Mouse (Mus musculus): ENCODE data around the gene Gpr142. TPM values are rescaled to one million over a fixed set of nuclear protein-coding genes. Genes with fewer than 3 reads are reported as not detected.

The Gpr142 gene
- polyA plus RNA-seq, 1 experiment, result 0.10 TPM

DNA sequence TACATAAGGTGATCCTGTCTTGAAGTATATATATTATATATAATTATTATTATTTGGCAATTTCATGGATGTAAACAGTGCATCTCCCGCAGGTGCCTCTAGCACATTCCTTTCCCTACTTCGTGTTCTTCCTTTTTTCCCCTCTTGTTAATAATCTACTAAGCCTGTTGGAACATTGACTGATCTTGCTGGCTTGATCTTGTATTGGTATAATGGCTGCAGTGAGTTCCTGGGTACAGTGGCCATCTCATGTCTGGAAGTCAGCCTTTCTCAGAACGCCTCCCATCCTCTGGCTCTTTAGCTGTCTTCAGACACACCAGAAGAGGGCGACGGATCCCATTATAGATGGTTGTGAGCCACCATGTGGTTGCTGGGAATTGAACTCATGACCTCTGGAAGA is 57.4 kb downstream of the Gpr142 start:
- H3K36me3 ChIP-seq (ENCODE audit: control insufficient read depth, insufficient read depth, low read length), result no peaks in the 10 kb centered on the region
- 74% methylated on average over 5 of the region's 5 CpGs for WGBS
- TF ChIP-seq POLR2A (IDR thresholded peaks at IDR 0.05; ENCODE audit: low read depth, low read length) (no peak), CTCF (IDR thresholded peaks at IDR 0.05; ENCODE audit: extremely low read depth, insufficient read length, insufficient replicate concordance, low read depth, low read length) (no peak)
- no peak overlapping the region for H3K27ac ChIP-seq (ENCODE audit: insufficient read depth, low read depth, low read length)
- no peak overlapping the region for H3K4me3 ChIP-seq (ENCODE audit: low read depth, low read length)
- peaks cover 7% of the 10 kb centered on the region for H3K4me1 ChIP-seq (ENCODE audit: control insufficient read depth, insufficient read depth, insufficient read length, low read length)
- peaks cover 8% of the 10 kb centered on the region for H3K27me3 ChIP-seq (ENCODE audit: control insufficient read depth, insufficient read depth, low read length)

Other genes starting within 250 kb of the Gpr142 start
- 103 and 130 TPM in 2 replicates for gene Rpl38, start 130.4 kb upstream of the Gpr142 start, polyA plus RNA-seq (2012; rRNA removed)
- gene Ttyh2, start 123.5 kb upstream of the Gpr142 start, polyA plus RNA-seq (2012; rRNA removed), result 63.4 and 130 TPM in 2 replicates
- 0.30 and 0.56 TPM in 2 replicates for gene Dnaic2, start 71.5 kb upstream of the Gpr142 start, polyA plus RNA-seq (2012; rRNA removed)
- gene Kif19a, start 33.5 kb upstream of the Gpr142 start, polyA plus RNA-seq (2012; rRNA removed), result 1.7 and 2.0 TPM in 2 replicates
- gene Btbd17, start 3.0 kb upstream of the Gpr142 start, polyA plus RNA-seq (2012; rRNA removed), result 0.44 and 0.52 TPM in 2 replicates
- 4.4 TPM in 2 replicates for gene Gprc5c, start 52.2 kb downstream of the Gpr142 start, polyA plus RNA-seq (2012; rRNA removed)
- gene Cd300a, start 91.1 kb downstream of the Gpr142 start, polyA plus RNA-seq (2012; rRNA removed), result 0.76 and 0.91 TPM in 2 replicates
- 0.46 and 0.77 TPM in 2 replicates for gene Cd300lb, start 135.5 kb downstream of the Gpr142 start, polyA plus RNA-seq (2012; rRNA removed)
- gene Cd300c, start 170.2 kb downstream of the Gpr142 start, polyA plus RNA-seq (2012; rRNA removed), result 0.37 TPM in 1 of 2 replicates, not detected in the other
- gene Cd300ld, start 191.0 kb downstream of the Gpr142 start, polyA plus RNA-seq (2012; rRNA removed), result 1.2 and 1.5 TPM in 2 replicates
- 3.1 and 5.1 TPM in 2 replicates for gene Cd300c2, start 203.0 kb downstream of the Gpr142 start, polyA plus RNA-seq (2012; rRNA removed)
- not detected in 2 replicates for gene Cd300ld2, start 217.3 kb downstream of the Gpr142 start, polyA plus RNA-seq (2012; rRNA removed)
- 0.20 TPM in 1 of 2 replicates, not detected in the other for gene Cd300ld4, start 228.1 kb downstream of the Gpr142 start, polyA plus RNA-seq (2012; rRNA removed)
- gene Cd300ld5, start 238.8 kb downstream of the Gpr142 start, polyA plus RNA-seq (2012; rRNA removed), result 0.85 TPM in 1 of 2 replicates, not detected in the other
- 1.1 TPM in 2 replicates for gene Cd300ld3, start 249.5 kb downstream of the Gpr142 start, polyA plus RNA-seq (2012; rRNA removed)